Mouse (Mus musculus): ENCODE measurements around the gene Hoxa6.

Hoxa6 gene

GRCm38 (mm10) chr6:52177061-52177735, 31.3 kb downstream of the Hoxa6 start, which contains the start of gene 5730596B20Rik:
Gene 5730596B20Rik, plus strand, starts transcription at chr6:52177498.
- DNase-seq (ENCODE audit: low read depth), result no peak

GRCm38 (mm10) chr6:52176391-52176790, 32.1 kb downstream of the Hoxa6 start:
- no peak for DNase-seq (ENCODE audit: low read depth)

- DNase-seq (ENCODE audit: low read depth), result no peak
These were observed 32.7 kb downstream of the Hoxa6 start for GRCm38 (mm10) chr6:52175864-52176263.

DNA sequence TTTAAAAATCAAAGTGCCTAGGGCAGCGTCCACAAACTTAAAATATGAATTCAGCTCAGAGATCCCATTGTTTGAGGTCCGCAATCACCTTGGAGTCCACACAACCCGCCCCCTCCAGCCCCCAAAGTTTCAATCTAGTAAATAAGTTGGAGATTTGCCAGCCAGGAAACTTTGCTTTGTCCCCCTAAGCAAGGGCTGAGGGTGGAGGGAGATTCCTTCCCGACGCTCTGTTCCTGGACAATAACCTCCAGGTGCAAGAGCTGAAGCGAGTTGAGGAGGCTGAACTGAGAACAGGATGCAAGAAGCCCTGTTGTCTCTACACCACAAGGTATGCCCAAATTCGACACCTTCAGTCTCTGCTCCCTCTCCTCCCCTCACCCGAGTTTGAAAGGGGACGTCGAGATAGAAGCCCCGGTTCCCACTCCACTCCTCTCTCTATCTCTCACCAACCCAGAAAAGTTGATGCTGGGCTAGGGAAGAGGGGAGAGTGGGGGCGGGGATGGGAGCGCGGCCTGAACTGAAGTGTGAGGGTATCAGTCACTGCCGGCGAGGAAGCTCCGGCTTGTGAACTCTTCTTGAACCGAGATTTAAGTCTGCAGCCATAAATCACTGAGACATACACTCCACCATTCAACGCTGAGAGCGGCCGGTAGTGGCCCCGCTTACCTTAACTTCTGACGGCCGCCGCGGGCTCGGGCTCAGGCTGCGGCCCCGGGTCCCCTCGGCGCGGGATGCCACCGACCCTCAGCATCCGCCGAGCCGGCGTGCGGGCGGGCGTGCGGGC, 33.4 kb downstream of the Hoxa6 start:
- DNase-seq (ENCODE audit: low read depth), result no peak

GRCm38 (mm10) chr6:52173648-52174047, 34.9 kb downstream of the Hoxa6 start:
- no peak for DNase-seq (ENCODE audit: low read depth)

DNA sequence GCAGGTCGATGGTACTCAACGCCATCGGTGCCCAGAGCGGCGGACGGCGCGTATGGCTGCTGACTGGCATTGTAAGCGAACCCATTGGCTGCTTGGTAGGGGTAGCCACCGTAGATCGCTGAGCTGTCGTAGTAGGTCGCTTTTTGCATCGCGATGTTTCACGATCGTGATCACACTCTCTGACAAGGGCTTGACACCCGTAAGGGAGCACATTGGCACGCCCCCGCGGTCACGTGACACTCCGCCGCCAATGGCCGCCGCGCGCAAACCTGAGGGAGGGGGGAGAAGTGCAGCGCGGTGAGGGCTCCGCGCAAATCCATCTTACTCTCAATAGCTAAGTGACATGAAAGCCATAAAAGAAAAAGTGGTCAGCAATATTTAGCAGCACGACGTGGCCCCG, 36.0 kb downstream of the Hoxa6 start:
- DNase-seq (ENCODE audit: low read depth), result no peak

DNA sequence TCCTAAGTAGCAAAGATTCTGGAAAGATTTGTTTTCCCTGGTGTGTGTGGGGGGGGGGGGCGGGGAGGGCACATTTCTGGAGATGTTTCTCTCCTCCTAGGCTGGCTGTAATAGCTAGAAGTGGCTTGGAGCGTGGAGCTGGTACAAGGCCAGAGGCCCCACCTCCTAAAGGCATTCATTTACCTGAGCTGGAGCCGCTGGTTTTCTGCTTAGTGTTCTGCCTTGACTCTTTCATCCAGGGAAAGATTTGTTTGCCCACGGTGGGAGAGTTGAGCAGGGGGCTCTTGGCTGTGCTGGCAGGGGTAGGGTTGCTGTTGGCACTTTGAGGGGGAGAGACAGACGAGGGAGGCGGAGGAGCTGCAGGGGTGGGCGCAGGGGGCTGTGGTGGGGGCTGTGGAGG, 36.6 kb downstream of the Hoxa6 start:
- no peak for DNase-seq (ENCODE audit: low read depth)

DNA sequence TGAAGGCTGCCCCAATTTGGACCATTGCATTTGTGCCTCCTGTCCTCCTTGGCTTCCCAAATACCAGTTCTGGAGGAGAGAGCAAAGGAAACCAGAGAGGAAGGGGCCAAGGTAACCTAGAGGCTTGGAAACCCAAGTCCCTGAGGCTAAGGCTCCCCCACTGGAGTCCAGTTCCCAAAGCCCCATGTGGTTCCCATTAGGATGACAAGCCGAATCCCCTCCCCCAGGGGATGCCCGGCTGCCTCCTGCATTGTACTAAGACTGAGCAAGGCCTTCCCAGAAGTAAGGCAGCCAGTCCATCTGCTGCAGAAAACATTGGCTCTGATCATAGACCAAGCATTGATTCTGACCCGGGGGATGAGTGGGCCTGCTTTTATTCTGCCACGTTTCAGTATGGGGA, 37.2 kb downstream of the Hoxa6 start:
- no peak for DNase-seq (ENCODE audit: low read depth)

GRCm38 (mm10) chr6:52170898-52171223, 37.7 kb downstream of the Hoxa6 start:
- DNase-seq (ENCODE audit: low read depth), result no peak

DNA sequence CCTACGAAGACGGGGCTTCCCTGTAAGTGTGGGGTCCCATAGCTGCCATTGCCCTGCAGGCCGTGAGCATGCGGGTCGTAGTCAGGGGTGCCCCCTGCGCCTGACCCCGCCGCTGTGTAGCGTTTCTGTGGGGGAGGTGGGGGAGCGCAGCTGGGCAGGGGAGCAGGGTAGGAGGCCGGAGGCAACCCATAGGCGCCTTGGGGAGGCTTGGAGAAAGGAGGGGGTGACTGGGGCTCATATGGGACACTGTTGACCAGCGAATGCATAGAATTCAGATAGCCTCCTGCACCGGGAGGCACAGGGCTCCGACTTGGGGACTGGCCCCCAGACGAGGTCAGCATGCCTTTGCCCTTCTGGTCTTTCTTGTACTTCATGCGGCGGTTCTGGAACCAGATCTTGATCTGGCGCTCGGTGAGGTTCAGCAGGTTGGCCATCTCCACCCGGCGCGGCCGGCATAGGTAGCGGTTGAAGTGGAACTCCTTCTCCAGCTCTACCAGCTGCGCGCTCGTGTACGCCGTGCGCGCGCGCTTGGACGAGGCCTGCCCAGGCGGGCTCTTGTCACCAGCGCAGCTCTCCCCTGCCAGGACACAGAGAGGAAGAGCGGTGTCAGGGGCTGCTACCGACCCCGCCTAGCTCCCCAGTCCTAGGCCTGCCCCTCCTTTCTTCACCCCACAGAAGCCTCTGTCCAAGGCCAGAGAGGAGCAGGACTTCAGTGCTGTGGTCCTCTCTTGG, 38.2 kb downstream of the Hoxa6 start:
- no peak for DNase-seq (ENCODE audit: low read depth)

DNA sequence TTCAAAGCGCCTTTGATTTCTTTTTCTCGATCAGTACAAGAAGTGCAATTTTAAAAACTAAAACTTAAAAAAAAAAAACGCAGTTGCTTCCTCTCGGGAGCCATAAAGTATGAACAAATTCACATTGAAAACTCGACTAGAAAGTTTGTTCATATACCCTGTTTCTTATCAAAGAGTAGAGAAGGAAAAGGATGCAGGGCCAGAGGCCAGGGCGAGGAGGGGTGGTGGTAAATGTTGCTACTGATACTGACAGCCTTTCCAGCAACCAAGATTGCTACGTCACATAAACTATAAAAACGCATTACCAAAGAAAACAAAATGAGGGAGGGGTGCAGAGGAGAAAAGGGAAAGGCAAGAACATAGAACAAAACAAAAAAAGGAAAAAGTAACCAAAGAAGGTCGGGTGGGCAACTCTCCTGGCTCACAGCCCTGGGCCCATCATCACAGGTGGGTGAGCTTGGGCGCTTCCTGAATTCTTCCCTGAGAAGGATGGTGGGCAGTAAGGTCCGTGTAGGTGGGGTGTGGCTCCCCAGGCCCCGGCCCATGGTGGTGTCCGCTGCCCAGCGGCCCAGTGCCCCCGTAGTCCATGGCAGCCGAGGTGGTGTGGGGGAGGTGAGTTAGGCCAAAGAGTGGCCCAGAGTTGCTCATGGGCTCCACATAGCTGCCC, 38.9 kb downstream of the Hoxa6 start:
- DNase-seq (ENCODE audit: low read depth), result no peak

DNA sequence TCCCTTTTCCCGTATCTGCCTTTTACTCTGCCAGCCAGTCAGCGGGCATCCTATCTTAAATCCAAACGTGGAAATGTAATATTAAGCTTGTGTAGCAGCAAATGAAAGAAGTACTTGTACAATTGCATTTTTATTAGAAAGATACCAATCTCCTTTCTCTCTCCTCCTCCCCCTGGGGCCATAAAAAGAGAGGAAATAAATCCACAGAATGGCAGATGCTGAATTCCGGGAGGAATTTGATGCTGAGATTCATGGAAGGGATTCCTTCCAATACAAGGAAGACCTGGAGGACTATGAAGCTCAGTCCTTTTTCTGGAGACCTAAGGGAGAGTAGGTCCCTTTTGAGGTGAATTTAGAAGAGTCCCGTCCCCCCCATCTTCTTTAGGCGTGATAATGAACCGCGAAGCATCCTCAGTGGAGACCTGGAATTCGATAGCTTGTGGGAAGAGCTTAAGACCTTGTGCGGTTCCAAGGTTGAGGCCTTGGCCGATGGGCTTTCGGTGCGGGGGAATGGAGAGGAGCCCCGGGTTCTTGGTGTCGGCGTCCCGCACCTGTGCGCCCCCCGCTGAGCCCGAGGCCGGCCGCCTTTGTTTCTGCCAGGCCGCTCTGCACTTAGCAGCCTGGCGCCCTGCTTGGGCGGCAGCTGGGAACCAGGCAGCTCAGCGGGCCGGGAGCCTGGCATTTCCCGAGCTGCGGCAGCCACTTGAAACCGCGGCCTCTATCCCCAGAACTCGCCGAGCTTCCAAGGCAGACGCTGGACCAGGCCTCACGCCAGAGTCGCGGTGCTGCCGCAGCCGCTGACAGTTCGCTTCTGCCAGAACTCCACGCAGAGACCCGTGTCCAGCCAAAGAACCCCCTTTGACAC, 40.1 kb downstream of the Hoxa6 start:
- DNase-seq (ENCODE audit: low read depth), result no peak

DNA sequence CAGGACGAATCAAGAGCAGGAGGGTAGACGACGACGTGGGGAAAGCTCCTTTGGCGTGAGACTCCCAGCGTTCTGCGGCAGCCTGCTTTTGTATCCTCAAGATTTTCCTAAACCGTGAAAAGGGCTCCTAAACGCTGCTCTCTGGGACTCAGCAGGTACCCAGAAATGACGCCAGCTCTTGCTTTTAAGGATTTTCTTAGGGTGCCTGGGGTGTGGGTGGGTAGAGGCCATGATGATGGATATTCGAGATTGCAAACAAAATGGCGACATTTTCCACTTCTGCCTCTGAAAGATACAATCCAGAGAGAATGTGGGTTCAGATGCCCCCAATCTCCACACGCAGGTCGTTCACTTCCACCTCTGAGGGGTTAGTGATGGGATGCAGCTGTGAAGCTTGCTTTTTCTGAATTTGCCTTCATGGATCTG, 40.8 kb downstream of the Hoxa6 start:
- no peak for DNase-seq (ENCODE audit: low read depth)

DNA sequence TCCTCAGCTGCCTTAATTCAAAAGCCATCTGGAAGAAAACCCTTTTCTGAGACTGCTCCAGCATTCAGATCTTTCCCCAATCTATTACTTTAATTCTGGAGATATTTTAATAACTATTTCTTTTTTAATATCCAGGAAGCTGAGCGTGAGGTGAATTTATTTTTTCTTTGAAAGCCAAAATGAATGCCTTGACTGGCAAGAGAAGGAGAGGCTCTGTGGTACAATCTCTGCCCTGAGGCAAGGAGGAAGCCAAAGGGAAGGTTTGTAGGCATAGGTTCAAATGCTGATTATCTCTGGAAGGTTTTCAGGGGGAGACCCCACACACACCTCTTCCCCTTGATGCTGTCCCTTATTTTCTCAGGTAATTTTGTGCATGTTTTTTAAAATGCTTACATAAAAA, 41.3 kb downstream of the Hoxa6 start:
- DNase-seq (ENCODE audit: low read depth), result no peak

GRCm38 (mm10) chr6:52166431-52167077, 42.0 kb downstream of the Hoxa6 start:
- DNase-seq (ENCODE audit: low read depth), result no peak

DNA sequence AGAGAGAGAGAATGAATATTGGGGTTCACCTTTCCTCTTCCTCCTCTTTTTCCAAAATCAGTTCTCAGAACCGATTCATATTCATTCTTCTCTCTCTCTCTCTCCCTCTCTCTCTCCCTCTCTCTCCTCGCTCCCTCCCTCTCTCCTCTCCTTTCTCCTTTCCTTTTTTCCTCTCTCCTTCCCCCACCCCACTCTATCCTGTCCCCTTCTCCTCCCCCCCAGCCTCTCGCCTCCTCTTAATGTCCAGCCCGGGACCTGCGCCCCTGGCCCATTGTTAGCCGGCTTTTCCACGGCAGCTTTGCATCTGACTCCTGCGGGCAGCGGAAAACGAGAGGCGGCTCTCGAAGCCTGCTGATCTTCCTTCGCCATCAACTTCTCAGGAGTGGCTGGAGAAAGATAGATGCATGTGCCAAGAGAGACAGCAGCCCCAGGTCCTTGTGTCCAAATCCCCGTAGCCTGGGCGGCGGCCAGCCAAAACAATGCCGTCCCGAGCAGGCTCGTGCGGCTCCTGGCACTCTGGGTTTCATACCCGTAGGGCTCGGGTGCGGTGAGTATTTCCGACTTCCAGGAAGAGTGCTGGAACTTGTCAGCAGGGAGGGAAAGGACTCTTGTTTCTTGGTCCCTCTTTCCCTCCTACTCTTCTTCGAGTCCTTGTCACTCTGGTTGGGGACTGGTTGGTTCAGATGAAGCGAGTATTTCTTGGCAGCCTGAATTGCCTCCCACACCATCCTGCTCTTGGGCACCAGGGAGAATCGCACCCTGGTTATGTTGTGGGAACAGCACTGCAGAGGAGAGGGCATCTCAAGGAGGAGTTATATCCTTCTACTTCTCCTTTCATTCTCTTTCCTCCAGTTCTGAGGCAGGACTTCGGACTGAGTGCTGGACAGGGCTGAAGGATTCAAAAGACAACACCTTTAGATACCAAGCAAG, 42.8 kb downstream of the Hoxa6 start:
- no peak for DNase-seq (ENCODE audit: low read depth)

DNA sequence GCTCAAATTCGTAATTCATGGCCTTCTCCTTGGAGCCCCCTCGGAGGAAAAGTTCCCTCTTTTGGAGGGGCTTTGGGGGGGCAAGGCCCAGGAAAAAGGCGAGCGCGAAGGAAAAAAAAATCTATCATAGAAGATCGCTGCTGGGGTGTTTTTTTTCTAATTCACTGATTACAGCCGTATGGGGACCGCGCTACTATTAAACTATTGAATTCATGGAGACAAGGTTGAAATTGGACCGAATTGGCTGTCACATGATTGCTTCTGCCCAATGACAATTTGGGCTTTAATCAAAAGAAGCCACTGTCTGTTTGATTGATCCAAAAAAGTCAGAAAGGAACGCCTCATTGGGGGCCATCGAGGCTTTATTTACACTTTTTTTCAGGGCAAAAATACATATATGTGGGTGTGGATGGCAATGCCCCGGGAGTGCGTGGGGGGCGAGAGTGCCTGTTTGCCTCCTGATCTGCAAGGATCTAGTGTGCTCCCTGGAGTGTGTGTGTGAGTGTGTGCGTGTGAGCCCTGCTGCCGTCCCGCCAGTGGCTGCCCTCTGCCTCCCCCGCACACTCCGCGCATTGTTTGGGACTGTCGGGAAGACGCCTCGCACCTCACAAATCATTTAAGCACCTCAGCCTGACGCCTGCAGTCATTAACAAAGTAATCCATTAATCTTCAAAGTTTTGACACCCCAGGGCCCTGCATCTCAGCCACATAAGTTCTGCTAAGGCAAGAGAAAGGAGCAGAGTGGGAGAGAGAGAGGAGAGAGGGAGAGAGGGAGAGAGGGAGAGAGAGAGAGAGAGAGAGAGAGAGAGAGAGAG, 43.7 kb downstream of the Hoxa6 start, which contains the start of gene Hoxa2:
TSS of gene Hoxa2 (minus strand) at position 206 of the 815 bp plus-strand sequence.
- no peak for DNase-seq (ENCODE audit: low read depth)

DNA sequence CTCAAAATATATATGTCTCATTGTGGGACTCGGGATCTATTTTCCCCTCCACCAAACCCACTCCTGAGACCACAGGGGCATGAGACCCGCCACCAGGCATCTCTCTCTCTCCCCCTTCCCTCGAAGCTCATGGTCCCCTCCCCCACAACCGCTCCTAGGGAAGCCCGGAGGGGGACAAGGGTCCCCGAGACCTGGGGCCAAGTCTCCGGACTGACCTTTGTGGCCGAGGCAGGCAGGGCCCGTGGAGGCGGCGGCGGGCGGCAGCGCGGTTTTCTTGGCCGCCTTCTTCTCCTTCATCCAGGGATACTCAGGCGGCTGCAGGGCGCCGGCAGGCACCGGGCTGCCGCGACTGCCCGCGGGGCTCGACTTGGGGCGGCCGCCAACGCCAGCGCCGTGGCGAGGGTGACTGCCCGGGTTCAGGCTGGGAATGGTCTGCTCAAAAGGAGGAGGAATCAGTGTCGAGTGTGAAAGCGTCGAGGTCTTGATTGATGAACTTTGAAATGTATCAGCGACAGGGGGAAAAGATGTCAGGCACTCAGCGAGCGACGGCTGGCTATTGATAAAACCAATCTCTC, 44.4 kb downstream of the Hoxa6 start:
- no peak for DNase-seq (ENCODE audit: low read depth)

All from c-Kit-positive CD71-positive TER-119-negative erythroid progenitor cells, embryonic 14.5 days (primary cell).